Mouse (Mus musculus): ENCODE data around the gene Spatc1l.
A peak's percentile ranks its signal among the peaks of the same experiment; 100 is the strongest.

The Spatc1l gene

GRCm38 (mm10) chr10:76561972-76562371, at the start of gene Spatc1l:
Spatc1l (plus strand) TSS chr10:76562272.
- no peak for DNase-seq

DNA sequence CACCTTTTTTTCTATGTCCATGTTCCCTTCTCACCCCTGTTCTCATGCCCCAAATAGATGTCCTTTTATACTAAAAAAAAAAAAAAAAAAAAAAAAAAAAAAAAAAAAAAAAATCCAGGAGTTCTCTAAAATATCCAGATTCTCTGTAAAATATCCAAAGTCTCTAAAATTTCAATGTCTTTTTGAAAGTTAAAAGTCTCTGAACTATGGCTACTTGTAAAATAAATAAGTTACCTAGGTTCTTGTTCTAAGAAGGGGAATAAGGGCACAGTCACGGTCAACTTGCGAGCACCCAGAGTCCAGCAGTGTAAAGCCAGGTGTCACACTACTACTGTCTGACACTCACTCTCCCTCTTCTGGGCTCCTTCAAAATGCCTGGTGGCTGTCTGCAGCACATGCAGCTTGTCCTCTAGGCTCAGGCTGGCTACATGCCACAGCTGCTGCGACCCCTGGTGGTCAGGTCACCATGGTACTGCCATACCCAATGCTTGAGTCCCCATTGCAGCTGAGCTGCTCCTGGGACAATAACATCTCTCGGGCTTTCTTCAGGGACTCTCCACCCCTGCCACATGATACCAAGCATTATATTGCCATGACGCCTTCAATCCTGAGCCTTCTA, 49.0 kb upstream of the Spatc1l start:
- peak; percentile 81 for DNase-seq

GRCm38 (mm10) chr10:76530922-76531321, 31.1 kb upstream of the Spatc1l start:
- DNase-seq, result no peak

- DNase-seq, result peak; percentile 98
These were observed 30.7 kb upstream of the Spatc1l start, which contains the start of gene Lss for GRCm38 (mm10) chr10:76531375-76531774. Lss (plus strand) TSS chr10:76531588.

- DNase-seq, result no peak
These were observed 30.2 kb upstream of the Spatc1l start for GRCm38 (mm10) chr10:76531828-76532227.

DNA sequence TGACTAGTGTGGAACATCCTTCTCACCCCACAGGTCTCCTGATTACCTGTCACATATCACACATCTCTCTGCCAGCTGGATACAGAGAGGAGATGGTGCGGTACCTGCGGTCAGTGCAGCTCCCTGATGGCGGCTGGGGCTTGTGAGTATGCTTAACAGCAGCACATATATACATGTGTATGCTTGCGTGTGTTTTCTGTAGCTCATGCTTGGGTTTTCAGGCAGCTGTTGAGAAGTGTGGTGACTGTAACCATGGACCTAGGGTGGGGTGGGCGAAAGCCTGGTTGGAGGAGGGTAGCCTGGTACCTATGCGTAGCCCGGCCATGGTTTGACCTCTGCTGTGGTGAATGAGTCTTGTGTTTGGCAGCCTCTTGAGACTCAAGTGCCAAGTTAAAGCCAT, 26.5 kb upstream of the Spatc1l start:
- no peak for DNase-seq

- DNase-seq, result no peak
These were observed 24.5 kb upstream of the Spatc1l start for GRCm38 (mm10) chr10:76537619-76538018.

DNA sequence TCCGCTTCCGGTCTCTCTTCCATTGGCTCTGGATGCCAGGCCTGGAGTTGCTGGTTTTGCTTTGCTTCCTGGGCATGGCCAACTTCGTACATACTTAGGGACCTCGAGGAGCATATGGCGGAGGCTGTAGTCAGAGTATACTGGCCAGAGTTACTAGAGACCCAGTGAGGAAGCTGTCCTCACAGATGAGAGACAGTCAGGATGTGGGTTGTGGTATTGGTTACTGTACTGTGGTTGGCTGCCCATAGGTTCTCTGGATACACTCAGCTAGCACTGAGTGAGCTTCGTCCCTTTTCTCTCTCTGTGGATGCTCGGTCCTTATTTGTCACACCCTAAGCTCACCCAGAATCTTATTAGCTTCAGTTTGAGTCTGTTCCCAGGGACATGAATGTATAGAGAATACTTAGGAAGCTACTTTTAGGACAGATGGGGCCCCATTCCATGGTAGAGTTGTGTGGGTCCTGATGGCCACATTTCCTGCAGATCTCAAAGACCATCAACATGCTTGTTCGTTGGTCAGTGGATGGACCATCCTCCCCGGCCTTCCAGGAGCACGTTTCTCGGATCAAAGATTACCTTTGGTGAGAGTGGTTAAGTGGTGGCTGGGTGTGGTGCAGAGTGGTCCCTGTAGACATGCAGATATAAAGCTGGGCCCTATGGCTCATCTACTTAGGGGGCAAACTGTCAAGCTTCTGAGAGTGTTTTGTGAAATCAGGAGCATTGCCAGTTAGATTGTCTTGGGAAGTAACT, 20.6 kb upstream of the Spatc1l start:
- DNase-seq, result peak; percentile 16

- DNase-seq, result peak; percentile 44
These were observed 19.3 kb upstream of the Spatc1l start for GRCm38 (mm10) chr10:76542636-76543375.

DNA sequence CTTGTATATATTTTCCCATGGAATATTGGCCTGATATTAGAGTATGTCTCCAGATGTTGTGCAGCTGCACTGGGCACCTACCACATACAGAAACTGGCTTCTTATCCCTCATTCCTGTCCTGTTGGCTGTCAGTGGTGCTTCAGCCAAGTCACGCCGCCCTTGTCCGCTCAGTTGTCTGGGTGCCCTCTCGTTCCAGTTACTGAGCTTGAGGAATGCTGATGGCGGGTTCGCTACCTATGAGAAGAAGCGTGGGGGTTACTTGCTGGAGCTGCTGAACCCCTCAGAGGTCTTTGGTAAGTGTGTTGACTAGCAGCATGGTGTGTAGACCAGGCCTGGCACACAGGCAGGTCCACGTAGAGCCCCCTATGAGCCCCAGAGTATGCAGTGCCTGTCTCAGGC, 15.5 kb upstream of the Spatc1l start:
- no peak for DNase-seq

GRCm38 (mm10) chr10:76548218-76548617, 13.9 kb upstream of the Spatc1l start:
- no peak for DNase-seq

- no peak for DNase-seq
These were observed 11.6 kb upstream of the Spatc1l start for GRCm38 (mm10) chr10:76550458-76550857.

DNA sequence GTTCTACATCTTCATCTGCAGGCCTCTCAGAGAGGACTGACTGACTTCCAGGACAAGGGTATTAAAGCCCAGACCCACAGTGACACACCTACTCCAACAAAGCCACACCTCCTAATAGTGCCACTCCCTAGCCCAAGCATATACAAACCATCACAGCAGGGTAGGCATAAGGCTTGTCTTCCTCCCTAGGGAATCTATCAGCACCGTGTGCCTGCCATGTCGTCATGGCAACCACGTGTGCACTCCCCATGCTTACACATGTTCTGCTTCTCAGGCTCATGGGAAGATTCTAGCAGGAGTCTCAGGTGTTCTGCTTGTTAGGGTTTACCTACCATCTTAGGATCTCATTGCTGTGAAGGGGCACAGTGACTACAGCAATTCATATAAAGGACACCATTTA, 10.5 kb upstream of the Spatc1l start:
- DNase-seq, result no peak

- no peak for DNase-seq
These were observed 8.0 kb upstream of the Spatc1l start for GRCm38 (mm10) chr10:76554061-76554460.

DNA sequence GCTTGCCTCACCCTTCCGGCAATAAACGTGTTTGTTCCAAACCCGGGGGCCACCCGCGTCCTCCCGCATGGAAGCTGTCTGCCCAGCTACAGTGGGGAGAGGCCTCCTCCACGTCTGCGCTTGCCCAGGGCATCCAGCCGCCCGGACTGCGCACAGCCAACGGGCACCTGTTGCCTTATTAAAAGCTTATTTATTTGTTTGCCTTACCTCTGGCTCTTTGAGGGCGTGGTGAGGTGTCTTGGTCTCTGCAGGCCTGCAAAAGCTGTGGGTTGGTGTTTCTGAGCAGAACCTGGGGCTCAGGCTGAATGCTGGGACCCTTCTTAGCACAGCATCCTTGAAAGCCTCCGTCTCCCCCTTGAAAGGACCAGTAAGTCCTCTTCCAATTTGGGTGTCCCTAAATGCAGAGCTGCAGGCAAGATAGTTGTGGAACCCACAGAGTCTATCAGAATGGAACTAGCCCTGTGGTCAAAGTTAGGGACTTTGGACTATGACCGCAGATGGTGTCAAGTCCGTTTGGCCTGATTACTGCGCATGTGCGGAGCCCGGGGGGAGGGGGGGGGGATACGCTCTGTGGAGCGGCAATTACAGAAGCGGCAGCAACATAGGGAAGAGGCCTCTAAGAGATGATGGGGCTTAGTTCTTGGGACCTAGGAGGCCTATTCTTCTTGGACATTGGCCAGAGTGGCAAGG, 8.1 kb downstream of the Spatc1l start:
- DNase-seq, result no peak

DNA sequence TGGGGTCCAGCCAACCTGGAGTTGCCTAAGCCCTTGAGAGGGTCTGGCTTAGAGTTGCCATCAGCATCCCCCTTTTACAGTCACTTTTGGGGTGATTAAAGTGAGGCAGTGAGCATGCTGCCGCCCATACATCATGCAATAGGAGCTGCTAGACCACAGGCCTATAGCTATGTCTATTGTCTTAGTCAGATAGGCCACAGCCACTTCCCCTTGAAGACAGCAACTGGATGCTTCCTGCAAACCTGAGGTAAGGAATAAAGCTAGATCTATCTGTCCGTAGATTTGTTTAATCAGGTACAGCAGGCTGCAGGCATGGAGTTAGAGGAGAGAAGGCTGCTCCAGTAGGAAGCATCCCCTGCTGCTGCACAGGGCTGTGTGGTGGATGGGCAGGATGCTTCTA, 9.0 kb downstream of the Spatc1l start:
- no peak for DNase-seq

- DNase-seq, result no peak
These were observed 10.1 kb downstream of the Spatc1l start for GRCm38 (mm10) chr10:76572151-76572550.

- DNase-seq, result no peak
These were observed 13.3 kb downstream of the Spatc1l start, which contains the start of gene Ftcd for GRCm38 (mm10) chr10:76575374-76575773. Ftcd (plus strand) TSS chr10:76575648.

DNA sequence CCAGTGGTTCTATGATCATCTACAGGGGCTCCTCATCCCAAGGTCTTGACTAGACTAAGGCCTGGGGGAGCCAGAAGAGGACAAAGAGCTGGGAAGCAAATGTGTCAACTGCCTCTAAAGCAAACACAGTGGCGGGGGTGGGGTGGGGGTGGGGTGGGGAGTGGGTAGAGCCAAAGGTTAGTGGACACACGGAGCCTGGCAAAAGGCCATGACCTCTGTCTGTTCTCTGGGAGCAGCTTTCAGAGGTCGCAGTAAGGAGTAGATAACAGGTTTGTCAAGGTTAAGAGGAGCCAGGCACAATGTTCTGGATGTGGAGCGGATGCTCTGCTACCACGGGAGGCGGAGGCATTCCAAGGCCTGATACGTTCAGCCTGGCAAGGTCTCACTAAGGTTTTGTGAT, 14.8 kb downstream of the Spatc1l start:
- DNase-seq, result no peak

DNA sequence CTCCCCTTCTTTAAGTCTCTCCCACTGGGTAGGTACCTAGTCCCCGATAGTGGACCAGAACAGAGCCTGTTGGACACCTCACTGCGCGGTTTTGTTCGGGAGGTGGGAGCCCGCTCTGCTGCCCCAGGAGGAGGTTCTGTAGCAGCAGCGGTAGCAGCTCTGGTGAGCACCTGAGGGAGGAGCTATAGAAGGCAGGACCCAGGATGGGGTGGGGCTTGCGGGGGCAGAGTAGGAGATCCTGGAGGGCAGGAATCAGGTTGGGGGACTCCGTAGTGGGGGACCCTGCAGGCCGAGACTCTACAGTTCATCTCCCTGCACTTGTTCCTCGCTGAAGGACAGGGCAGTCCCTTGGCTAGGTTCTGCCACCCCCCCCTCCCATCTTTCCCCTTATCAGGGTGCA, 22.1 kb downstream of the Spatc1l start:
- no peak for DNase-seq

DNA sequence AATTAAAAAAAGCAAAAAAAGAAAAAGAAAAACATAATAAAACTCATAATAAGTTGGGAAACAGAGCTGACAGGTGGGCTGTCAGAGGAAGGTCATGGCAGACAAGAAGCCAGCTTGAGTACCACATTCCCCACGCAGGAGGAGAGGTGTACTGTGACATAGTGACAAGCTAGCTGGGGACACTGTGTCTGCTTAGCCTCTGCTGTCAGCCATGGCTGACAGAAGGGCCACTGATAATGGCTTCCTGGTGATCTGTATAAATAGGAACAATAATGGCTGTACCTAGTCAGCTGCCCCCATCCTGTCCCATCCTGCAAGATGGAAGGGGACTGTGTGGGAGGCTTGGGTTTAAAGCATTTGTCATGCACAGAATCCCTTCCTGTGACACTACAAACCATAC, 24.1 kb downstream of the Spatc1l start:
- no peak for DNase-seq

DNA sequence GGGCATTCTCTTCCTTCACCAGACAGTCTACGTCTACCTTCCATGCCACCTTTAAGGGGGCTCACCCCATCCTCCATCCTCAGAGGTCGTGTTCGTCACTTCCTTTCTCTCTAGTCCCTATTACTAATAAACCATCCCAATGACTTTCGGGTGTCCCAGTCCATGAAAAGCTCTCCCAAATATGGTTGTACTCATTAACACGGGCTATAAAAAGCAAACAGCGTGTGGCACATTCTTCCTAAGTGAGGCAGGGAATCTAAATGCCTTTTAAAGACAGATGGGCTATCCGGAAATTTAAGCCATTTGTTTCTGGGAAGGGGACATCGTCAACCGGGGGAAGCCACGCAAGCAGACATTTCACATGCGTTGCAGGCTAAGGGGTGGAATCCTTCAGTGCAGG, 28.1 kb downstream of the Spatc1l start:
- no peak for DNase-seq

DNA sequence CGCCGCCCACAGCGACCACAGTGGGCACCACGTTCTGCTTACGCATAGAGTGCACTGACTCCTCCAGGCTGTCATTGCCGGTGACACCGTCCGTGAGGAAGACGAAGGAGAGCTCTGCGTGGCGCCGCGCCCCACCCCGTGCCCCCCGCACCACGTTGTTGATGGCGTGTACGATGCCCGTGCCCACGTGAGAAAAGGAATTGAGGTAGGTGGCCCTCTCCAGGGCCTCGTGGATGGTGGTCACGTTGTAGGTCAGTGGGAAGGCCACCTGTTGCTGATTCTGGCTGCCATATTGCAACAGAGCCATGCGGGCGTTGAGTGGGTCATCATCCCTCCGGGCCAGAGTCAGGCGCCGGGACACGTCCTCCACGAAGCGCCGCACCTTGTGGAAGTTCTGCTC, 34.3 kb downstream of the Spatc1l start:
- no peak for DNase-seq
